Mouse (Mus musculus): ENCODE results near the gene Gimap3. TPM values are rescaled to one million over a fixed set of nuclear protein-coding genes. Genes with fewer than 3 reads are reported as not detected.

The Gimap3 gene
- 1,000 to 10,000 TPM; 1,187 to 1,607 TPM for polyA plus RNA-seq (2017; shearing (Covaris generic))

DNA sequence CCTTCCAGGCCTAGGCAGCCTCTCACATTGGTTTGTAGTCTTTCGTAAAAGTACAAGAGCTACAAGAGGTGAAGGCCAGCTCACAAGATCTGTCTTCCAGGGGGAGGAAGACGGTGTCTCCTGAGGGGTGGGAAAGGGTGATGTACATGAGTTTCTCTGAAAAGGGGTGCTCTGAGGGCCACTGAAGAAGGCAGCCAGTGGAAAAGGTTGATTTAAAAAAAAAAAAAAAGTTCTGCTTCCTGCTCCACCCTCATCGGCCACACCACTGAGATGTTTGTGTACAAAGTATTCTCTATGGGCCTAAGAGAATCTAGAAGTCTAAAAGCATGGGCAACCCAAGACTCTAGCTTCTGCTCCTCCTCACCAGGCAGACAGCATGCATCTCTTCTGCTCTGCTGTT is at the start of gene Gimap3:
Gene Gimap3, minus strand, starts transcription at position 156 of the 400 bp plus-strand sequence.

DNA sequence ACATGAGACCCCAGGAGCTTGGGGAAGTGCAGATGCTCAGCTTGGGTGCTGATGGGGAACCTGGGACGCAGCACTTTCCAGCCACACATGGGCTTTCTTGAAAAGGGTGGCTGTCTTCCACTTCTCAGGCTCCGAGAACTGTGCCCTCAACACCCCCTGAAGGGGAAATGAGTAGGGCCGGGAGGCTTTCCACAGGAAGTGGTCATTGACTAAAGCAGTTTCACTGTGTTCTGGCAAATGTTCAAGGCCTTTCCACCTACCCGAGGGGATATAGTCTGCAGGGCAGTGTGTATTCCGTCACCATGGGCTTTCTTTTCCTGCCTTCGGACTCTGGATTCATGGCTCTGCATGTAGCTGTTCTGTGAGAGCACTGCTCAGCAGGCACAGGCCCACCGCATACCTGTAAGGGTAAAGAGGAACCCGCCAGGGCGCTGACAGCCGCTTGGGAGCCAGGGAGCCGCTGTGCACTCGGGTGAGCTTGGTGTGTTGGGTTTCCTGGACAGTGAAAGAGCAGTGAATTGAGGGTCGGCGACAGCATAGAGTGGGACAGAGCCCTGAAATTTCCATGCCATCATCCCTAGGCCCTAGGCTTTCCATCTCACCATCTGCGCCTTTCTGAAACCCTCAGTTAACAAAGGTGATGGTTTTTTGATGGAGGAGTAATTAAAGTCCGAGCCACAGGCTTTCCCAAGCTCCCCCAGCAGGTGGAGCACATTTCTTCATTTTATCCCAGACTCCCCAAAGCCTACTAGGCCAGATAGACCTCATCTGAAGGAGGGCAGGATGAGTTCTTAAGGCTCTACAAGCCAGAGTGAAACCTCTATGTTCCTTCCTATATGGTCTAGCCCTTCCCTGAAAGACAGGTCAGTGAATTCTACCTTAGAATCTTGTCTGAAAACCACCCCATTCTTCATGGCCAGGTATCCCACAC is 24.4 kb downstream of the Gimap3 start, which contains the start of gene Gimap5:
Gene Gimap5, plus strand, starts transcription at position 239 of the 931 bp plus-strand sequence.

DNA sequence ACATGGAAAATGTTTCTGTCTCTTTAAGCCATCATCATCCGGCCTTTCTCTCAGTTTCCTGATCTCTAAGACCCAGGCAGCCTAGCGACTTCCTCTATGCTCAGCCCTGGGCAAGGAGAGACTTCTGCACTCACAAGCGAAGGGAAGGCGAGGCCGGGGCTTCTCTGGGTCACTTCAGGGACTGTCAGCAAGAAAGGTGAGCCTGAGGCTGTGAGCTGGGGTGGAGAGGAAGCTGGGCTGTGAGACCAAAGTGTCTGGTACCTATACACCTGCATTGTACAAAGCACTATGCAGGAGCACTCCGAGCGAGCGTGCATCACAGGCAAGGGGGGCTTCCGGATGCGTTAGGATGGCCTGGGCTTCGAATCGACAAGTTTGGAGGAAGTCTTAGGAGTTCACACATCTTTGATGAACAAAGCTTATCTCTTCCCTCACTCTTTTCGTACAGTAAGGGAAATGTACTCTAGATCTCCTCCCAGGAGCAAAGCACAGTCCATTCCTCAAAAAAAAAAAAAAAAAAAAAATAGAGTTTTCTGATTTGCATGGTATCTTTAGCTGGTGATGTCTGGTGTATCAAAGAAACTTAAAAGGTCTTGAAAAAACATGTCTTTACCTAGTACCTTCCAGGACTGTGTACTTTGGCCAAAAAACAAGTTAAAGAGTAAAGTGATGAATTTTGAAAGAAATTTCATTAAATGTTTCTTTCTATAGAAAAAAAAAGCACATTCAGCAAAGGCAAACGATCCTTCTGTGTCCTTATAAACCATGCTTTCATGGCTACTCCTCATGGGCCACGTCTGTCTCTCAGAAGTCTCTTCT is 31.5 kb downstream of the Gimap3 start, which contains the start of gene Gimap1:
Gene Gimap1, plus strand, starts transcription at position 94 of the 819 bp plus-strand sequence.

DNA sequence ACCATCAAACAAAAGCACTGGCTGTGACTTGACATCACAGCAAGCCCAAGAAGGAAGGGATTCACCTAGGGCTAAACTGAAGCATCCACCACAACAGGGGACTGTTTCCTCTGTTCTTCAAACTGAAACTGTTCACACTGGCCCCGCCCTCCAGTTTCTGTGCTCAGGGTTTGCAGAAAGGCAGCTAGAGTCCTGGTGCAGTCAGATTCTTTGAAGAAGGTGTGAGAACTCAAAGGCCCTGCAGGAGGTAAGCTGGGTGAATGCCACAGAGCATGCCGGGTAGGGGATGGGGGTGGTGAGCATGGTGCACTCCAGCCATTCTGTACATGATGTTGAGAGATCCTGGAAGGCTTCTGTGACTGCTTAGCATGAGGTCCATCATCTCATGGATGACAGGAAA is 52.2 kb downstream of the Gimap3 start, which contains the start of the genes Gm28053 and Gimap7:
Gene Gm28053, plus strand, starts transcription at position 153 of the 400 bp plus-strand sequence.
Gene Gimap7, plus strand, starts transcription at position 167 of the 400 bp plus-strand sequence.

Other genes starting within 250 kb of the Gimap3 start
- gene Atp6v0e2, start 233.2 kb downstream of the Gimap3 start, polyA plus RNA-seq (2017; shearing (Covaris generic)) = under 1 TPM in 1 of 2 experiments, not detected in 1; 0.48 TPM
- gene Lrrc61, start 216.1 kb downstream of the Gimap3 start, polyA plus RNA-seq (2017; shearing (Covaris generic)) = 10 to 100 TPM; 25.9 to 45.8 TPM
- not detected for gene Rarres2, start 198.1 kb downstream of the Gimap3 start, polyA plus RNA-seq (2017; shearing (Covaris generic))
- gene Gm45021, start 181.2 kb downstream of the Gimap3 start, polyA plus RNA-seq (2017; shearing (Covaris generic)) = under 1 TPM in 1 of 2 experiments, not detected in 1; 0.66 TPM
- gene Repin1, start 177.0 kb downstream of the Gimap3 start, polyA plus RNA-seq (2017; shearing (Covaris generic)) = 1 to 10 TPM; 3.7 to 3.9 TPM
- gene Gm44965, start 176.9 kb downstream of the Gimap3 start, polyA plus RNA-seq (2017; shearing (Covaris generic)) = not detected
- gene Zfp775, start 168.8 kb downstream of the Gimap3 start, polyA plus RNA-seq (2017; shearing (Covaris generic)) = 1 to 10 TPM; 5.0 to 6.3 TPM
- gene AI854703, start 144.1 kb downstream of the Gimap3 start, polyA plus RNA-seq (2017; shearing (Covaris generic)) = 1 to 10 TPM; 1.9 to 3.2 TPM
- 100 to 1,000 TPM in 1 of 2 experiments, 10 to 100 TPM in 1; 70.0 to 140 TPM for gene Gimap8, start 123.6 kb downstream of the Gimap3 start, polyA plus RNA-seq (2017; shearing (Covaris generic))
- gene Gimap9, start 94.7 kb downstream of the Gimap3 start, polyA plus RNA-seq (2017; shearing (Covaris generic)) = 100 to 1,000 TPM; 214 to 248 TPM
- gene Gimap4, start 86.3 kb downstream of the Gimap3 start, polyA plus RNA-seq (2017; shearing (Covaris generic)) = 1,000 to 10,000 TPM; 1,333 to 1,797 TPM
- gene Gimap6, start 62.6 kb downstream of the Gimap3 start, polyA plus RNA-seq (2017; shearing (Covaris generic)) = 100 to 1,000 TPM; 817 to 869 TPM
- 10 to 100 TPM; 17.3 to 28.7 TPM for gene Gm28053, start 52.2 kb downstream of the Gimap3 start, polyA plus RNA-seq (2017; shearing (Covaris generic))
- 100 to 1,000 TPM; 203 to 540 TPM for gene Gimap7, start 52.2 kb downstream of the Gimap3 start, polyA plus RNA-seq (2017; shearing (Covaris generic))
- 100 to 1,000 TPM; 503 to 521 TPM for gene Gimap1, start 31.8 kb downstream of the Gimap3 start, polyA plus RNA-seq (2017; shearing (Covaris generic))
- gene Gimap5, start 24.7 kb downstream of the Gimap3 start, polyA plus RNA-seq (2017; shearing (Covaris generic)) = 100 to 1,000 TPM; 206 to 224 TPM
- 1 to 10 TPM; 5.1 to 6.5 TPM for gene Tmem176a, start 70.1 kb upstream of the Gimap3 start, polyA plus RNA-seq (2017; shearing (Covaris generic))
- gene Tmem176b, start 70.6 kb upstream of the Gimap3 start, polyA plus RNA-seq (2017; shearing (Covaris generic)) = 10 to 100 TPM; 10.2 to 19.0 TPM
- under 1 TPM in 1 of 2 experiments, not detected in 1; 0.57 TPM for gene Aoc1, start 102.0 kb upstream of the Gimap3 start, polyA plus RNA-seq (2017; shearing (Covaris generic))
- gene 1600015I10Rik, start 159.0 kb upstream of the Gimap3 start, polyA plus RNA-seq (2017; shearing (Covaris generic)) = not detected
- gene Doxl2, start 204.1 kb upstream of the Gimap3 start, polyA plus RNA-seq (2017; shearing (Covaris generic)) = under 1 TPM in 1 of 2 experiments, not detected in 1; 0.71 TPM
- gene Svs1, start 216.0 kb upstream of the Gimap3 start, polyA plus RNA-seq (2017; shearing (Covaris generic)) = not detected